Mouse (Mus musculus) liver, embryonic 14.5 days (tissue): Measurements from ENCODE around the gene Slc25a12.

Experiments used
- CTCF ChIP-seq: IDR thresholded peaks from 2 replicates; pipeline ENCODE4 v1.5.1; 2016; ENCODE audit warnings: antibody characterized with exemption, low read depth, control low read depth
- EP300 ChIP-seq: IDR thresholded peaks from 2 replicates; pipeline ENCODE4 v1.6.1; 2016; ENCODE audit warnings: antibody characterized with exemption, low read depth

GRCm38 (mm10) chr2:71374275-71375155 lies 7.0 kb upstream of the Slc25a12 start:
- no peak for TF ChIP-seq CTCF
- no peak for TF ChIP-seq EP300
